Mouse (Mus musculus) urinary bladder, adult 2 months (tissue): ENCODE data around the gene Hoxd9. TPM values are rescaled to one million over a fixed set of nuclear protein-coding genes. Genes with fewer than 3 reads are reported as not detected.
A peak's percentile ranks its signal among the peaks of the same experiment; 100 is the strongest.

Experiments
- DNase-seq: peaks from one replicate; pipeline ENCODE4 v3.0.0; 2022; ENCODE audit warnings: low spot score
- polyA plus RNA-seq: library from polyadenylated mRNA; depleted of rRNA; stranded (reverse); fragments of >200 nt; gene quantifications from 2 replicates; pipeline ENCODE4 v1.2.3, GENCODE M21; 2012

Hoxd9 gene
- polyA plus RNA-seq, 1 experiment, result 9.1 TPM

GRCm38 (mm10) chr2:74683471-74683951 is 14.0 kb upstream of the Hoxd9 start:
- no peak for DNase-seq

GRCm38 (mm10) chr2:74684106-74684505 is 13.4 kb upstream of the Hoxd9 start:
- no peak for DNase-seq

- DNase-seq, result no peak
These were observed 12.4 kb upstream of the Hoxd9 start for GRCm38 (mm10) chr2:74685059-74685603.

- DNase-seq, result no peak
These were observed 11.1 kb upstream of the Hoxd9 start for GRCm38 (mm10) chr2:74686301-74686987.

- no peak for DNase-seq
These were observed 10.4 kb upstream of the Hoxd9 start for GRCm38 (mm10) chr2:74686988-74687697.

- DNase-seq, result peak; percentile 12
These were observed 9.6 kb upstream of the Hoxd9 start for GRCm38 (mm10) chr2:74687698-74688555.

GRCm38 (mm10) chr2:74688795-74689573 is 8.5 kb upstream of the Hoxd9 start:
- DNase-seq, result peak; percentile 15

- DNase-seq, result peak; percentile 17
These were observed 7.8 kb upstream of the Hoxd9 start for GRCm38 (mm10) chr2:74689574-74690337.

GRCm38 (mm10) chr2:74690338-74690716 is 7.2 kb upstream of the Hoxd9 start:
- no peak for DNase-seq

GRCm38 (mm10) chr2:74691022-74691951 is 6.2 kb upstream of the Hoxd9 start, which contains the start of gene Hoxd10:
Hoxd10 (plus strand) TSS chr2:74691924.
- peak; percentile 75 for DNase-seq

- no peak for DNase-seq
These were observed 5.3 kb upstream of the Hoxd9 start for GRCm38 (mm10) chr2:74691995-74692807.

- no peak for DNase-seq
These were observed 4.6 kb upstream of the Hoxd9 start for GRCm38 (mm10) chr2:74692808-74693431.

- DNase-seq, result no peak
These were observed 4.1 kb upstream of the Hoxd9 start for GRCm38 (mm10) chr2:74693432-74693827.

GRCm38 (mm10) chr2:74694066-74694465 is 3.5 kb upstream of the Hoxd9 start:
- DNase-seq, result no peak

- no peak for DNase-seq
These were observed 2.1 kb upstream of the Hoxd9 start for GRCm38 (mm10) chr2:74695383-74695782.

GRCm38 (mm10) chr2:74695813-74696430 is 1.6 kb upstream of the Hoxd9 start:
- DNase-seq, result no peak
